Mouse (Mus musculus) CH12.LX (cell line): ENCODE data around the gene Gm20388. TPM values are rescaled to one million over a fixed set of nuclear protein-coding genes. Genes with fewer than 3 reads are reported as not detected.
A peak's percentile ranks its signal among the peaks of the same experiment; 100 is the strongest.

Experiments
- DNase-seq: peaks from one replicate; pipeline ENCODE4 v3.0.0-alpha.2; 2013; ENCODE audit errors: extremely low read depth
- H3K27ac ChIP-seq: 2 replicates; pipeline ENCODE4 v1.5.1; 2012; ENCODE audit warnings: low read depth, mild to moderate bottlenecking, control low read depth, moderate library complexity; ENCODE audit not compliant: insufficient read depth
- H3K27me3 ChIP-seq: replicated peaks from 2 replicates; pipeline ENCODE3; 2012; ENCODE audit warnings: inconsistent platforms
- H3K36me3 ChIP-seq, 2 experiments: replicated peaks in 1 of 2; 2 replicates each; pipeline versions ENCODE3 to v1.6.1; 2012; ENCODE audit warnings: inconsistent platforms in 1 of 2, low read length in 1 of 2, mild to moderate bottlenecking in 1 of 2, mixed read lengths in 1 of 2, moderate library complexity in 1 of 2; ENCODE audit not compliant: control insufficient read depth in 1 of 2, insufficient read depth in 1 of 2
- H3K4me1 ChIP-seq, 2 experiments: 2 replicates each; pipeline ENCODE4 v1.6.1; 2012; ENCODE audit warnings: inconsistent platforms in 1 of 2, moderate library complexity in 1 of 2; ENCODE audit not compliant: insufficient read depth in 2 of 2, control insufficient read depth in 1 of 2
- H3K4me2 ChIP-seq: 2 replicates; pipeline ENCODE4 v1.6.1; 2012; ENCODE audit warnings: low read depth, mild to moderate bottlenecking, control low read depth; ENCODE audit not compliant: poor library complexity, insufficient read depth, severe bottlenecking
- H3K4me3 ChIP-seq, 3 experiments: fragments of 150-350 bp in 1 of 3; sonication (generic) in 1 of 3; replicated peaks in 1 of 3; 2 replicates each; pipeline versions ENCODE3 to v1.5.1; 2011 to 2012; ENCODE audit warnings: low read depth in 2 of 3, low read length in 2 of 3, mild to moderate bottlenecking in 2 of 3, moderate library complexity in 2 of 3, control low read depth in 1 of 3, improper control_type of control experiment in 1 of 3, inconsistent platforms in 1 of 3, mixed read lengths in 1 of 3; ENCODE audit not compliant: poor library complexity in 1 of 3
- H3K79me2 ChIP-seq: replicated peaks from 2 replicates; pipeline ENCODE4 v1.6.1; 2012; ENCODE audit warnings: mild to moderate bottlenecking, moderate library complexity; ENCODE audit not compliant: control insufficient read depth, poor library complexity, insufficient read depth, severe bottlenecking; ENCODE audit errors: extremely low read depth
- H3K9ac ChIP-seq: 2 replicates; pipeline ENCODE4 v1.6.1; 2012; ENCODE audit warnings: low read depth, mild to moderate bottlenecking, control low read depth, moderate library complexity; ENCODE audit not compliant: insufficient read depth
- H3K9me3 ChIP-seq: replicated peaks from 2 replicates; pipeline ENCODE3; 2012; ENCODE audit warnings: low read length, inconsistent platforms, mixed read lengths
- CHD1 ChIP-seq: IDR thresholded peaks from 2 replicates; pipeline ENCODE4 v1.6.1; 2012; ENCODE audit warnings: low read depth, low read length, improper control_type of control experiment, inconsistent platforms
- CHD2 ChIP-seq: IDR thresholded peaks from 2 replicates; pipeline ENCODE4 v1.6.1; 2011; ENCODE audit warnings: low read length, improper control_type of control experiment
- CTCF ChIP-seq, 2 experiments: IDR thresholded peaks in 1 of 2; conservative IDR thresholded peaks in 1 of 2; 2 replicates each; pipeline ENCODE4 v1.5.1; 2011 to 2012; ENCODE audit warnings: low read depth in 2 of 2, low read length in 2 of 2, improper control_type of control experiment in 1 of 2, inconsistent platforms in 1 of 2, mild to moderate bottlenecking in 1 of 2, moderate library complexity in 1 of 2
- ELF1 ChIP-seq: IDR thresholded peaks from 2 replicates; pipeline ENCODE4 v1.6.1; 2014; ENCODE audit warnings: low read depth, mild to moderate bottlenecking, inconsistent platforms, low read length, improper control_type of control experiment
- EP300 ChIP-seq: IDR thresholded peaks from 2 replicates; pipeline ENCODE4 v1.6.1; 2011; ENCODE audit warnings: low read length, improper control_type of control experiment
- JUND ChIP-seq: conservative IDR thresholded peaks from 2 replicates; pipeline ENCODE4 v1.6.1; 2011; ENCODE audit warnings: low read depth, low read length, improper control_type of control experiment
- MAZ ChIP-seq: IDR thresholded peaks from 2 replicates; pipeline ENCODE4 v1.6.1; 2012; ENCODE audit warnings: low read depth, mild to moderate bottlenecking, inconsistent platforms, low read length, improper control_type of control experiment, moderate library complexity
- MEF2A ChIP-seq: IDR thresholded peaks from 2 replicates; pipeline ENCODE4 v1.6.1; 2014; ENCODE audit warnings: low read depth, mild to moderate bottlenecking, inconsistent platforms, low read length, improper control_type of control experiment, borderline replicate concordance
- MXI1 ChIP-seq: IDR thresholded peaks from 2 replicates; pipeline ENCODE4 v1.6.1; 2011; ENCODE audit warnings: mild to moderate bottlenecking, low read depth, low read length, improper control_type of control experiment
- MYC ChIP-seq: IDR thresholded peaks from 2 replicates; pipeline ENCODE4 v1.6.1; 2011; ENCODE audit warnings: low read depth, mild to moderate bottlenecking, improper control_type of control experiment, low read length
- NELFE ChIP-seq: IDR thresholded peaks from 2 replicates; pipeline ENCODE4 v1.6.1; 2011; ENCODE audit warnings: low read depth, low read length, improper control_type of control experiment
- NRF1 ChIP-seq: IDR thresholded peaks from 2 replicates; pipeline ENCODE4 v1.6.1; 2014; ENCODE audit warnings: low read depth, mild to moderate bottlenecking, inconsistent platforms, low read length, improper control_type of control experiment, moderate library complexity
- POLR2AphosphoS2 ChIP-seq: IDR thresholded peaks from 2 replicates; pipeline ENCODE4 v1.6.1; 2011; ENCODE audit warnings: low read depth, low read length, improper control_type of control experiment
- RAD21 ChIP-seq: IDR thresholded peaks from 2 replicates; pipeline ENCODE4 v1.6.1; 2011; ENCODE audit warnings: low read depth, mild to moderate bottlenecking, low read length, improper control_type of control experiment, moderate library complexity
- SIN3A ChIP-seq: IDR thresholded peaks from 2 replicates; pipeline ENCODE4 v1.6.1; 2012; ENCODE audit warnings: low read length, improper control_type of control experiment, inconsistent platforms
- SMC3 ChIP-seq: IDR thresholded peaks from 2 replicates; pipeline ENCODE4 v1.6.1; 2011; ENCODE audit warnings: low read depth, low read length, improper control_type of control experiment
- TBP ChIP-seq: conservative IDR thresholded peaks from 2 replicates; pipeline ENCODE4 v1.6.1; 2011; ENCODE audit warnings: low read depth, low read length, improper control_type of control experiment
- TCF12 ChIP-seq: IDR thresholded peaks from 2 replicates; pipeline ENCODE4 v1.6.1; 2014; ENCODE audit warnings: low read depth, mild to moderate bottlenecking, inconsistent platforms, low read length, improper control_type of control experiment
- UBTF ChIP-seq: IDR thresholded peaks from 2 replicates; pipeline ENCODE4 v1.6.1; 2012; ENCODE audit warnings: low read depth, mild to moderate bottlenecking, inconsistent platforms, low read length, improper control_type of control experiment, moderate library complexity
- USF1 ChIP-seq: IDR thresholded peaks from 2 replicates; pipeline ENCODE4 v1.6.1; 2014; ENCODE audit warnings: low read depth, mild to moderate bottlenecking, inconsistent platforms, low read length, improper control_type of control experiment
- ZKSCAN1 ChIP-seq: IDR thresholded peaks from 2 replicates; pipeline ENCODE4 v1.6.1; 2012; ENCODE audit warnings: low read depth, inconsistent platforms, low read length, improper control_type of control experiment, borderline replicate concordance
- ZNF384 ChIP-seq: IDR thresholded peaks from 2 replicates; pipeline ENCODE4 v1.6.1; 2012; ENCODE audit warnings: low read depth, low read length, improper control_type of control experiment, inconsistent platforms
- dilution Hi-C: fragments of 300-500 bp; cut with MboI; formaldehyde crosslinking; loops from 2 replicates; pipeline ENCODE4 v1.14.3; 2020; ENCODE audit warnings: low sequenced_read_pairs; ENCODE audit not compliant: extremely low pct_unique_long_range_greater_than_20kb, extremely low pct_ligation_motif_present
- in situ Hi-C: fragments of 300-500 bp; cut with MboI; formaldehyde crosslinking; loops from 3 replicates; pipeline ENCODE4 v1.14.3; 2019; ENCODE audit warnings: low sequenced_read_pairs, low pct_ligation_motif_present, low pct_unique_long_range_greater_than_20kb, mixed read lengths
- polyA plus RNA-seq: library from polyadenylated mRNA; unstranded; fragments of >175 nt; gene quantifications from 2 replicates; pipeline ENCODE4 v1.2.1, GENCODE M21; 2012; ENCODE audit warnings: low read depth; ENCODE audit not compliant: insufficient read length
- total RNA-seq, 2 experiments: library from RNA; depleted of rRNA; stranded (reverse); fragments of 300-350 nt in 1 of 2; fragments of >200 nt in 1 of 2; gene quantifications; 2 replicates each; pipeline ENCODE4 v1.2.3; 2012 to 2014

Gene Gm20388
- total and polyA plus RNA-seq, 3 experiments: 14.8 to 26.3 (median 22.2) TPM

GRCm38 (mm10) chr8:121602411-121602810, 1691.8 kb downstream of the Gm20388 start:
- H3K27me3 ChIP-seq: peaks cover 3% of the 10 kb centered on the region
- no peaks in the 10 kb centered on the region for H3K79me2 ChIP-seq
- DNase-seq: no peak
- no peaks in the 10 kb centered on the region for H3K9me3 ChIP-seq
- TF ChIP-seq EP300: no peak
- peaks cover 8 to 20% of the 10 kb centered on the region in 2 experiments for H3K36me3 ChIP-seq
- in situ Hi-C loops: loop anchor here (5.0 kb wide), 1 partner anchor 85 kb away; no protein-coding TSS in a partner anchor
- no peak overlapping the region for H3K27ac ChIP-seq
- dilution Hi-C loops: no loop called here
- H3K4me3 ChIP-seq: no peak overlapping the region
- no peak overlapping the region for H3K9ac ChIP-seq
- no peaks in the 10 kb centered on the region for H3K4me1 ChIP-seq
- H3K4me2 ChIP-seq: no peak overlapping the region

- no peaks in the 10 kb centered on the region for H3K4me1 ChIP-seq
- peaks cover 4 to 16% of the 10 kb centered on the region in 2 experiments for H3K36me3 ChIP-seq
- no peak overlapping the region for H3K4me2 ChIP-seq
- in situ Hi-C loops (loop anchor here (5.0 kb wide), 1 partner anchor 84 kb away; no protein-coding TSS in a partner anchor), dilution Hi-C loops (no loop called here)
- peak; percentile 71 for DNase-seq
- no peaks in the 10 kb centered on the region for H3K9me3 ChIP-seq
- no peaks in the 10 kb centered on the region for H3K79me2 ChIP-seq
- peaks cover 3% of the 10 kb centered on the region for H3K27me3 ChIP-seq
- 0 out of 2 replicates have a peak, but pooled peaks have one; percentile 34 for TF ChIP-seq MYC
- TF ChIP-seq RAD21: peak; percentile 70
- TF ChIP-seq SMC3: peak; percentile 75
- peak; percentile 60; the same call in 1 of the 2 replicates for TF ChIP-seq NELFE
- peak; percentile 69 to 99 for TF ChIP-seq CTCF (conservative IDR thresholded peaks at IDR 0.05 in 1 of 2, IDR thresholded peaks at IDR 0.05 in 1 of 2; ENCODE audit: low read depth in 2 of 2, low read length in 2 of 2)
- no peak for TF ChIP-seq EP300
- no peak for TF ChIP-seq TCF12
- TF ChIP-seq JUND: no peak
- no peak overlapping the region for H3K9ac ChIP-seq
- H3K4me3 ChIP-seq: no peak overlapping the region
- no peak overlapping the region for H3K27ac ChIP-seq
Measured at GRCm38 (mm10) chr8:121602860-121603259, 1692.2 kb downstream of the Gm20388 start.

- no peak overlapping the region for H3K4me2 ChIP-seq
- no peak overlapping the region for H3K27ac ChIP-seq
- in situ Hi-C loops: loop anchor here (5.0 kb wide), 1 partner anchor 84 kb away; no protein-coding TSS in a partner anchor
- peaks cover 0 to 2% of the 10 kb centered on the region in 2 experiments; a peak in 1 of 4 replicates for H3K4me1 ChIP-seq
- H3K9ac ChIP-seq: no peak overlapping the region
- peaks cover 11% of the 10 kb centered on the region for H3K27me3 ChIP-seq
- peaks cover 0 to 11% of the 10 kb centered on the region in 2 experiments for H3K36me3 ChIP-seq
- DNase-seq: no peak
- dilution Hi-C loops: no loop called here
- H3K9me3 ChIP-seq: no peaks in the 10 kb centered on the region
- H3K4me3 ChIP-seq: no peak overlapping the region
- H3K79me2 ChIP-seq: no peaks in the 10 kb centered on the region
- TF ChIP-seq JUND (no peak), MAZ (no peak), SIN3A (no peak), RAD21 (no peak), CHD2 (no peak), ZNF384 (no peak), NRF1 (no peak), SMC3 (no peak), USF1 (no peak), TBP (no peak), ZKSCAN1 (no peak), MEF2A (no peak), CHD1 (no peak), MYC (no peak), UBTF (no peak), MXI1 (no peak), POLR2AphosphoS2 (no peak), ELF1 (no peak)
- TF ChIP-seq, all 38 proteins: peak for 0
Measured at GRCm38 (mm10) chr8:121603801-121604200, 1693.2 kb downstream of the Gm20388 start.
